Mouse (Mus musculus) kidney, postnatal 4 days (tissue): Measurements from ENCODE around the gene Wdr34.
"Not testable (repeated sequence)": the region's sequence is repeated elsewhere in the genome, so short reads cannot be mapped to it uniquely, and the experiment has no call there.

Experiments used
- DNase-seq, 2 experiments: peaks; one replicate each; pipeline ENCODE4 v3.0.0; 2021; ENCODE audit warnings: mixed read lengths in 2 of 2

Gene Wdr34

GRCm38 (mm10) chr2:30066046-30066901 lies 17.6 kb upstream of the Wdr34 start:
- DNase-seq, result peak; percentile 97 to 98

DNA sequence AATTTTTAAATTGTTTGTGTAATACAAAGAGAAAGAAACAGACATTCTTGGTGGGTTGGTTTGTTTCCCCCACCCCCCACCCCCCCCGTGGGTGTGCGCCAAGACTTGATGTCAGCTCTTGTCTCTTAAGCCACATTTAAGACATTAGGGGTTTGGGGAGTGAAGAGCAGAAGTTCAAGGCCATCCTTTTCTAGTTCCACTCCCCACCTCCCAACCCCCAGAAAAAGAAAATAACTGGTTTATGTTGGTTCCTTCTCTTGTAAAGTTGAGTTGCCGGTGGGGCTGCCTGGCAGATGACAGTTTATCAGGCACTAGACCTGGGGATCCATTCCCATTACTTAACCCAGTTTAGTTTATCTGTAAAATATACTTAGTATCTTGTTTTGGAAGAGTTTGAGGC lies 15.6 kb upstream of the Wdr34 start:
- no peak for DNase-seq

DNA sequence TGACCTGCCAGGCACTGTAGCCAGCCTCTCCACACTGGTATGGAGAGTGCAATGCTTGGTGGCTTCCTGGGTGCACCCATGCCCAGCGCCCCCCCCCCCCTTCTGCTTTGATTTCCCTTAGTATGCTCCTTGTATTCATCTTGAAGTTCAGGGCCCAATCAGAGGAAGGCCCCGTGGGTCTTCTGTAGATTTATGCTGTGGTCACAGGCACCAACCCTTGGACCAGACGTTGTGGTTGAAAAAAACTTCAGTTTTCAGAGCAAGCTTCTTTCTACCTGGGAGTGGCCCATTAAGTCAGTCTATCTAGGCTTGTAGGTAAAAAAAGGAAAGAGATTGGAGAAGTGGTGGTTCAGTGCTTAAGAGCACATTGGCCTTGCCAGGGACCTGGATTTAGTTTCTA lies 15.1 kb upstream of the Wdr34 start:
- DNase-seq, result no peak

DNA sequence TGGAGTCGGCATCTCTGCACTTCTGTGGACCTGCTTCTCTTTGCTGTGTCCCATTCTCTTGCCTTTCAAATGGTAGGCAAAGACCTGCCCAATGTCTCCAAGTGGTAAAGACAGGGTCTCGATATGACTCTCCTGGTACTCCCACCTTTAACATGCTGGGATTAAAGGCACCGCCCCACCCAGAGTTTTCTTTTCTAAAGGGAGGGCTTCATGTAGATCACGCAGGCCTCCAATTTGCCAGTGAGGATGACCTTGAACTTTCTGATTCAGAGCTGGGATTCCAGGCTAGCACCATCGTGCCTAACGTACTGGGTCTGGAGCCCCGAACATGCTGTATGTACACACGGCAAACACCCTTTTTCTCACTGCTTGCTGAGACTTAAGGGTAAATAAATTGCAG lies 14.6 kb upstream of the Wdr34 start:
- DNase-seq, result no peak

DNA sequence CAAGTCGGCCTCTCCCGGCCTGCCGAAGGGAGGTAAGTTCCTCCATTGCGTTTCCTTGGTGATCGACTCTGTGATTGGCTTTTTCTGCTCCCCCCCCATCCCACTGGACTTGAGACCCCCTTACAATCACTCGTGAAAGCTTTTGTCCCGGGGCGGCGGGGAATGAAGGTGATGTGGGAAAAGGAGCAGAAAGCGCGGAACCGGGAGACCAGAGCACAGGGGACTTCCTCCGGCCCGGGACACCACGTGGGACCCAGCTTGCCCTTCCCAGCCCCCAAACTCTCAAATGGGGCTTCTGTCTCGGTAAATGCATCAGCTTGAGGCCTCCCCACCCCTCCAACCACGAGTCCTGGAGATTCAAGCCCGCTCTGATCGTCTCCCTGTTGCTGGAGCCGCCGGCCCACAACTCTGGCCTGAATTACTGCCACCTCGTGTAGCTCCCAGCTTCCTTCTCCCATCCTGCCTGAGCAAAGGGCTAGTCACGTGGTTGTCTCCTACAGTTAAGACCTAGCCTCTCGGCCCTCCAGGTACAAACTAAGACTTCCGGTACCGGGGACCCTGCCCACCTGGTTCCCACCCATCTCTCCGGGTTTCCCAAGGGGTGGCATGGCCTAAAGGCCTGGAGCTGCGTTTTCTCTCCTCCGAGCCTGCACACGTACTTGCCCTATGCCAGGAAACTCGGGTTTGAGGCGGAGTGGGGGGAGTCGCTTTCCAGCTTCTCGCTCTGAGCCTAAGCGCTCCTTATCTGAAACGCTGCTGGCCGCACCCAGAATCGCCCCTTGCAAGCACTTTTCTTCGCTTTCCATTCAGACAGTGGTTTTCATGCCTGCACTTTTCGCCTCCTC lies 13.8 kb upstream of the Wdr34 start:
- DNase-seq, result peak; percentile 67 to 78

- peak; percentile 70 to 77 for DNase-seq
These were observed 12.8 kb upstream of the Wdr34 start for GRCm38 (mm10) chr2:30061215-30062166.

DNA sequence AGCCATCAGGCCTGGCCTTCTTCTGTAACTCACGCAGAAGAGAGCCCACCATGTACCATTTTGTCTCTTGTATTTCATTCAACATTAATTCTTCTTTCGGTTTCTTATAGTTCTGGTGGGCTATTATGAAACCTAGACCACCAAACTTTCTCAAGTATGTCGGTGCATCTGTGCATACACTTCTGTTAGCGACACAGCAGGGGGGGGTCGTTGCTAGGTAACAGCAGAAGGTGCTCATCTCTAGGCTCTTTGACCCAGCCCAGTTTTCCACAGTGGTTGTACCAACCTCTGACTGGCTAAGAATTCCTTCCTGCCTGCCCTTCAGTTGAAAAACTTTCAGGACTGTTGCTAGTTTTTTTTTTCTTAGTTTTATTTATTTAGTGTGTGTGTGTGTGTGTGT lies 9.7 kb upstream of the Wdr34 start:
- no peak for DNase-seq

DNA sequence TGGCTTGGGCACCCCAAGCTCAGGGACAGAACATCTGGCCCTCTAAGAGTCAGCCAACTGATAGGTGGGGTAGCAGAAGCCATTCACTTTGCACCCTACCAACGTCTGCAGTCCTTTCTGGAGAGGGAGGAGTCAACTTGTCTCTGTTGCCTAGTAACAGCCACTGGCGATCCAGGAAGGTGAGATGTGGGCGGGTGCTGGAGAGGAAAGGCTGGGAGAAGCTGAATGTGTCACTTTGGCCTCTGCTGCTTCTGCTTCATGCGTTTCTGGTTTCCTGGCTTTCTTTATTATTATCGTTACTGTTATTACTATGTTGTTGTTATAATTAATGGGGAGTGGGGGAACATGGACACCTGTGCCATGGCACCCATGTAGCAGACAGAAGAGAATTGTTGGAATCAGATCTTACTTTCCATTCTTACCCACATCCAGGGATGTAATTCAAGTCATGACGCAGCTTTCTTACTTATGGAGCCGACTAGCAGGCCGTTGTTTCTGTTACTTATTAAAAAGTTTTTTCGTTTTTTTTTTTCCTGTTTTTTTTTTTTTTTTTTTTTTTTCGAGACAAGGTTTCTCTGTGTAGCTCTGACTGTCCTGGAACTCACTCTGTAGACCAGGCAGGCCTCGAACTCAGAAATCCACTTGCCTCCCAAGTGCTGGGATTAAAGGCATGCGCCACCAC lies 8.7 kb upstream of the Wdr34 start, which contains the start of gene Set:
TSS of gene Set (plus strand) at position 156 of the 682 bp plus-strand sequence.
- DNase-seq, result peak; percentile 44 to 60

- DNase-seq, result no peak
These were observed 8.1 kb upstream of the Wdr34 start for GRCm38 (mm10) chr2:30056736-30057135.

GRCm38 (mm10) chr2:30055310-30055709 lies 6.6 kb upstream of the Wdr34 start:
- DNase-seq, result not testable (repeated sequence)

DNA sequence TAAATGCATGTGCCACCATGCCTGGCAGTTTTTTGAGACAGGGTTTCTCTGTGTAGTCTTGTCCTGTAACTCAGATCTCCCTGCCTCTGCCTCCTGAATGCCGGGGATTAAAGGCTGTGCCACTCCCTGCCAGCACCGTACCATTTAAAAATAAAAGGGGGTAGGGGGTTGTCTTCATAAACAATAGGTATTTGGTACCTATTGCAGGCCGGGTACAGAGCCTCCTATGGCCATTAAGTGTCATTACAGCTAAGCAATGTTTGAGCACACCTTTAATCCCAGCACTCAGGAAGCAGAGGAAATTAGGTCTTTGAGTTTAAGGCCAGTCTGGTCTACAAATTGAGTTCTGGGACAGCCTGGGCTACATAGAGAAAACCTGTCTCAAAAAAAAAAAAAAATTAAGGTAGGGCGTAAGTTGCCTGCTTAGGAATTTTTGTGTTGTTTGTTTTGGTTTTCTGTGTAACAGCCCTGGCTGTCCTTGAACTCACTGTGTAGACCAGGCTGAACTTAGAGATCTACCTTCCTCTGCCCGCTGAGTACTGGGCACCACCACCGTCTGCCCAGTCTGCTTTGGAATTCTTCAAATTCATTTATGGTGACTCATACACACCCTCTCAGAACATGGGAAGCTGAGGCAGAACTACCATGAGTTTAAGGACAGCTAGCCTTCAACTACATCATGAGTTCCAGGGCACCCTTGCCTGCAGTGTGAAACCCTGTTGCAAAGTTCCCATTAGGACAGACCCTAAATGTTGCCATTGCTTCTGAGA lies 3.5 kb upstream of the Wdr34 start:
- DNase-seq, result no peak

DNA sequence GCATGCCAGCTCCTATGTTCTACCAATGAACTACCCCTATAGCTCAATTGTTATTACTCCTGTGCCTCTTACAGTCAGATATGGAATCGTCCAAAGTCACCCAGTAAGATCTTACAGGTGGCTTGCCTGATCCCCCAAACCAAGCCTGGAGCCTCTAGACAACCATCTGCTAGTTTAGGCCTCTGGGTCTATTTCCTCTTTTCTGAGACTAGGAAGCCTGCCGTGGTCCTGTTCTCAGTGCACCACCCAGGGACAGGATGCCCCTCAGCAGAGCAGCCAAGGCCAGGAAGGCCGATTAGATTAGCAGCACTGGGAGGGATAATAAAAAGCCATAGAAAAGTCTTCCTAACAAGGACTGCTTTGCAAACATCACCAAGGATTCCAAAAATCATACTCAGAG lies 1.1 kb upstream of the Wdr34 start:
- DNase-seq, result no peak

GRCm38 (mm10) chr2:30048101-30048501 lies 580 bp downstream of the Wdr34 start:
- peak; percentile 30 to 48 for DNase-seq

DNA sequence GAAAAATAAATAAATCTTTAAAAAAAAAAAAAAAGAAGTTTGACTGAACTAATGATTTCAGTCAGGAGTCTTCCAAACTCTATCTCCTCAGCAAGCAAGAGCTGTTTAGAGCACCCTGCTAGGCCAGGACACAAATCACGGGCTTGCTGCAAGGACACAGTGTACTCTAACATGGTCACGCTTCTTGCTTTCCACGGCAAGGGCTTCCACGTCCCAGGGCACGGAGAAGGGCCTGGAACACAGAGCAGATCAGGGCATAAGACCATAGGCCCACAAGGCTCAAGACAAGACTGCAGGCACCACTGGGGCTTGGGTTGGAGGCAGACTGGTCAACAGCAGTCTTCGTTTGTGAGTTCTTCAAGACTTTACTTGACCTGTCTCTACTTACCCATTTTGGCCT lies 1.6 kb downstream of the Wdr34 start:
- DNase-seq, result no peak

- no peak for DNase-seq
These were observed 4.1 kb downstream of the Wdr34 start for GRCm38 (mm10) chr2:30044550-30044949.

- DNase-seq, result peak; percentile 94
These were observed 6.2 kb downstream of the Wdr34 start for GRCm38 (mm10) chr2:30042445-30042844.

DNA sequence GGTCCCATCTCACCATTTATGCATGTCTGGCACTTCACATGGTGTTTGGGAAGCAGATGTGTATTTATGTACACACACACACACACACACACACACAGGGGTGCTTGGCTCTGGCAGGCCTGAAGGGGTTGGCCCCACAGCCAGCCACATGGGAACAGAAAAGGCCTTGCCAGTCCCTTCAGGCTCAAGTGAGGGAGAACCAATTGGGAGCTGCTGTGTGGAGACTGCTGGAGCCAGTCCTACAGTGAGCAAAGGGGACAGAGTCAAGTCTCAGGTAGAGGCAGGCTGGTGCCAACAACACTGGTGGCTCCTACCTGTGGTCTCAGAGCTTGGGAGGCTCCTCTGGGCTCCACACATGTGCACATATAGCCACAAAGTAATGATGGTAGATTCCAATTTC lies 9.0 kb downstream of the Wdr34 start:
- DNase-seq, result no peak

DNA sequence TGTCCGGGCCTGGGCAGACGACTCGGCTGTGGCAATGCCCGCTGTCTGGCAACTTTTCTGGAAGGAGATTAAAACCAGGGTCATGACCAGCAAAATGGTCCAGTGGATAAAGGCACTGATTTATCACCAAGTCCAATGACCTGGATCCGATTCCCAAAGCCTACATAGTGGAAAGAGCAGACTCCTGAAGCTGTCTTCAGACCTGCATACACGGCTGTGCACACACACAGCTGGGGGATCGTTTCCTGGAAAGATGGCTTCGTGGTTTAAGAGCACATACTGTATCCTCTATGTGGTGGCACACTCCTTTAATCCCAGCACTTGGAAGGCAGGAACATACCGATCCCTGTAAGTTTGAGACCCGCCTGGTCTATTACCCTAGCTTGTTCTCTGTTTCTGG lies 10.3 kb downstream of the Wdr34 start:
- no peak for DNase-seq

DNA sequence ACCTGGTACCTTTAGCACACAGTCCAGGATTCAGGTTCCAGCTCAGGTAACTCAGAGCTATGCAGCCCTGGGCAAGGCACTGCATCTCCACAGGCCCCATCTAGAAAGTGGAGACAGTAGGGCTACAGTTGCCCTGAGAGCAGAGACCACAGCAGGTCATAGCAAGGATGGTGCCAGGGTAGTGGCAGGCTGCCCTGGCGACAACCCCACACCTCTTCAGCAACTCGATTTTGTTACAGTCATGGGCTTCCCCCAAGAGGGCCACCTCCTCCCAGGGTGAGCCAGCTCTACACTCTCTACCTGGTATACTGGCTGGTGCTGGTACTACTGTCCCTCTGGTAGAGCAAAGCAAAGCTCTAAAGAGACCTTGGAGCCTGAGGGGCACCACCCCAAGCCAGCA lies 10.9 kb downstream of the Wdr34 start:
- no peak for DNase-seq

DNA sequence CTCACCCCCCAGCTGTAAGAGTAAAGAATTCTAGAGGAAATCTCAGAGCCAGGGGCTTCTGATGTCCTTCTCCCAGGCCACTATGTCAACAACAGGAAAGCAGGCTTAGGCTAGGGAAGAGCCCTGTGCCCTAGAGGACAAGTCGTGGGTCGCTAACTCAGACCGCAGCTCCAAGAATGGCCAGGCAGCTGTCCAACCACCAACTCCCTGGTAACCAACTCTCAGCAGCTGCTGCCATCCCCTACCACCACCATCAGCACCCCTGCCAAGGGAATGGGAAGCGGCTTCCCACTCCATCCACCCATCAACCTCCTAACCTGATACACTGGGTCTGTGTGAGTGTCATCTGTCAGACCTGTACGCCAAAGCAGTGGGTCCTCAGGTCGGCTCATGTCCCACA lies 15.7 kb downstream of the Wdr34 start:
- DNase-seq, result no peak

DNA sequence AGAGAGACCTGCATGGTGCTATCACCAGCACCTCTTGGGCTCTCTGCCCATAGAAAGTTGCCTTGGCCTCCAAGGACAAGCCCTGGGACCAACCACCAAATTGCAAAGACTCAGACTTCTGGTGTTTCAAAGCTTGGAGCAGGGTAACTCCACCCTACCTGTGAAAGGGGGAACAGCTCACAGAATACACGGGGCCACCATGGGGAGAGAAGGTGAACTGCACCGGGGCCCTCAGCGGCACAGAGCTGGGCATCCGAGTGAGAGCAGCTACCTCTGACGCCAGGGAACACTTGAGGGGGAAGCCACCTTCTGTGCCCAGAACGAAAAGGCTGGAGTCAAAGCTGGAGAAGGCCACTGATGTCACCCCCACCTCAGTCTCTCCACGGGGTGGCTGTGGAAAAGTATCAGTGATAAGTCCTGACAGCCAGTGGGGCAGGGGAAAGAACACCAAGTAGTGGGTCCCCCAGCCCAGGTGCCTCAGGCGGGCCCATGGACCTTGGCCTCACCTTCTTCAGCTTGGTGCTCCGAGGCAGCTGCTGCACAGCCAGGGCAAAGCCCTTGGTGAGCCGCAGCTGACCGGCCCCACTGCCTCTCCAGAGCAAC lies 16.3 kb downstream of the Wdr34 start:
- DNase-seq, result peak; percentile 36 to 55
